Mouse (Mus musculus) stomach, postnatal 0 days (tissue): Measurements from ENCODE around the gene Tuba3b. TPM values are rescaled to one million over a fixed set of nuclear protein-coding genes. Genes with fewer than 3 reads are reported as not detected.

Experiments used
- ATAC-seq: fragments of 200-750 bp; cut with Nextera tagmentation; 2 replicates; pipeline ENCODE4 v1.8.0; 2017; ENCODE audit not compliant: low FRiP score, low TSS enrichment
- DNase-seq: peaks from one replicate; pipeline ENCODE4 v3.0.0-alpha.2; 2016; ENCODE audit warnings: low spot score
- H3K27ac ChIP-seq: fragments of 300-500 bp; sonication (generic); replicated peaks from 2 replicates; pipeline ENCODE4 v1.5.1; 2014; ENCODE audit warnings: mild to moderate bottlenecking, control low read depth
- H3K27me3 ChIP-seq: fragments of 300-500 bp; sonication (generic); 2 replicates; pipeline ENCODE4 v1.6.1; 2014; ENCODE audit warnings: low read length; ENCODE audit not compliant: control insufficient read depth, insufficient read depth
- H3K36me3 ChIP-seq: fragments of 300-500 bp; sonication (generic); 2 replicates; pipeline ENCODE4 v1.6.1; 2014; ENCODE audit warnings: low read length, mixed read lengths; ENCODE audit not compliant: control insufficient read depth, insufficient read depth
- H3K4me1 ChIP-seq: fragments of 300-500 bp; sonication (generic); replicated peaks from 2 replicates; pipeline ENCODE4 v1.6.1; 2014; ENCODE audit warnings: antibody characterized with exemption; ENCODE audit not compliant: control insufficient read depth, insufficient read depth
- H3K4me2 ChIP-seq: fragments of 300-500 bp; sonication (generic); replicated peaks from 2 replicates; pipeline ENCODE4 v1.6.1; 2014; ENCODE audit warnings: low read depth, mild to moderate bottlenecking, control low read depth, moderate library complexity
- H3K4me3 ChIP-seq: fragments of 300-500 bp; sonication (generic); 2 replicates; pipeline ENCODE4 v1.5.1; 2014; ENCODE audit warnings: low read depth, low read length, control low read depth
- H3K9ac ChIP-seq: fragments of 300-500 bp; sonication (generic); 2 replicates; pipeline ENCODE4 v1.6.1; 2014; ENCODE audit warnings: mild to moderate bottlenecking, low read length, control low read depth, mixed read lengths
- H3K9me3 ChIP-seq: fragments of 300-500 bp; sonication (generic); 2 replicates; pipeline ENCODE4 v1.6.1; 2016; ENCODE audit warnings: low read length; ENCODE audit not compliant: control insufficient read depth
- CTCF ChIP-seq: IDR thresholded peaks from 2 replicates; pipeline ENCODE4 v1.5.1; 2016; ENCODE audit warnings: antibody characterized with exemption, low read depth, mild to moderate bottlenecking, moderate library complexity
- EP300 ChIP-seq: optimal IDR thresholded peaks from 2 replicates; pipeline ENCODE3; 2016; ENCODE audit warnings: antibody characterized with exemption
- WGBS: fragments of 180-500 bp; shearing (Covaris S2); extraction: QIAGEN DNeasy Blood & Tissue Kit; methylation state at CpG from one replicate; pipeline ENCODE4 v1.1.7; 2014; 5-methylcytosine and 5-hydroxymethylcytosine counted together
- polyA plus RNA-seq: library from polyadenylated mRNA; unstranded; fragments of >200 nt; fragmentation: Nextera tagmentation; extraction: Ambion mirVana; gene quantifications from 2 replicates; pipeline ENCODE4 v1.2.1, GENCODE M21; 2015

Tuba3b gene
- not detected in 2 replicates for polyA plus RNA-seq

GRCm38 (mm10) chr6:145615666-145616210, at the start of gene Tuba3b:
TSS of gene Tuba3b (plus strand) at chr6:145615757.
- Histone ChIP-seq H3K27me3 (no peaks in the 10 kb centered on the region), H3K4me2 (no peak within 1 kb of the TSS), H3K27ac (no peak within 1 kb of the TSS), H3K4me3 (no peak within 1 kb of the TSS), H3K4me1 (no peaks in the 10 kb centered on the region), H3K9me3 (no peaks in the 10 kb centered on the region), H3K36me3 (no peaks in the 10 kb centered on the region), H3K9ac (no peak within 1 kb of the TSS)
- no peak for DNase-seq
- ATAC-seq: no peak
- TF ChIP-seq CTCF (no peak), EP300 (no peak)
- 98% methylated on average over 31 of the region's 31 CpGs for WGBS

- 55% methylated on average over 8 of the region's 8 CpGs for WGBS
- H3K27me3 ChIP-seq: no peaks in the 10 kb centered on the region
- no peaks in the 10 kb centered on the region for H3K36me3 ChIP-seq
- TF ChIP-seq EP300 (no peak), CTCF (no peak)
- no peak overlapping the region for H3K4me2 ChIP-seq
- H3K27ac ChIP-seq: no peak overlapping the region
- H3K4me1 ChIP-seq: no peaks in the 10 kb centered on the region
- H3K9me3 ChIP-seq: no peaks in the 10 kb centered on the region
- H3K4me3 ChIP-seq: no peak overlapping the region
- no peak for DNase-seq
- ATAC-seq: no peak
- no peak overlapping the region for H3K9ac ChIP-seq
Observed at GRCm38 (mm10) chr6:145567296-145567695, 48.3 kb upstream of the Tuba3b start.

GRCm38 (mm10) chr6:145567832-145568231, 47.7 kb upstream of the Tuba3b start:
- Histone ChIP-seq H3K36me3 (no peaks in the 10 kb centered on the region), H3K4me3 (no peak overlapping the region), H3K9me3 (no peaks in the 10 kb centered on the region), H3K27ac (no peak overlapping the region), H3K4me1 (no peaks in the 10 kb centered on the region), H3K9ac (no peak overlapping the region), H3K4me2 (no peak overlapping the region), H3K27me3 (no peaks in the 10 kb centered on the region)
- no peak for DNase-seq
- no peak for ATAC-seq
- WGBS: 93% methylated on average over 3 of the region's 3 CpGs
- TF ChIP-seq EP300 (no peak), CTCF (no peak)

- H3K9me3 ChIP-seq: no peaks in the 10 kb centered on the region
- H3K4me3 ChIP-seq: no peak overlapping the region
- no peak for ATAC-seq
- H3K36me3 ChIP-seq: no peaks in the 10 kb centered on the region
- DNase-seq: no peak
- no peak for TF ChIP-seq CTCF
- TF ChIP-seq EP300: no peak
- H3K9ac ChIP-seq: no peak overlapping the region
- 75% methylated on average over 3 of the region's 3 CpGs for WGBS
- no peaks in the 10 kb centered on the region for H3K27me3 ChIP-seq
- no peaks in the 10 kb centered on the region for H3K4me1 ChIP-seq
- no peak overlapping the region for H3K27ac ChIP-seq
- no peak overlapping the region for H3K4me2 ChIP-seq
Observed at GRCm38 (mm10) chr6:145568701-145569100, 46.9 kb upstream of the Tuba3b start.

GRCm38 (mm10) chr6:145573250-145574013, 42.1 kb upstream of the Tuba3b start:
- Histone ChIP-seq H3K9ac (no peak overlapping the region), H3K4me3 (no peak overlapping the region), H3K9me3 (no peaks in the 10 kb centered on the region), H3K36me3 (no peaks in the 10 kb centered on the region), H3K27ac (no peak overlapping the region), H3K4me2 (no peak overlapping the region), H3K4me1 (no peaks in the 10 kb centered on the region; the same call in 1 of the 2 replicates), H3K27me3 (no peaks in the 10 kb centered on the region)
- no peak for ATAC-seq
- no peak for DNase-seq
- TF ChIP-seq CTCF (no peak), EP300 (no peak)
- WGBS: 83% methylated on average over 6 of the region's 6 CpGs

- no peaks in the 10 kb centered on the region for H3K27me3 ChIP-seq
- TF ChIP-seq CTCF (no peak), EP300 (no peak)
- no peaks in the 10 kb centered on the region for H3K9me3 ChIP-seq
- H3K36me3 ChIP-seq: no peaks in the 10 kb centered on the region
- DNase-seq (no peak), ATAC-seq (no peak)
- H3K4me3 ChIP-seq: no peak overlapping the region
- no peak overlapping the region for H3K9ac ChIP-seq
- no peak overlapping the region for H3K27ac ChIP-seq
- 91% methylated on average over 4 of the region's 4 CpGs for WGBS
- no peaks in the 10 kb centered on the region; the same call in 1 of the 2 replicates for H3K4me1 ChIP-seq
- no peak overlapping the region for H3K4me2 ChIP-seq
Observed at GRCm38 (mm10) chr6:145576762-145577161, 38.8 kb upstream of the Tuba3b start.
